Mouse (Mus musculus) duodenum, adult 2 months (tissue): ENCODE data around the gene Usp9y. TPM values are rescaled to one million over a fixed set of nuclear protein-coding genes. Genes with fewer than 3 reads are reported as not detected.

Experiments used
- polyA plus RNA-seq: library from polyadenylated mRNA; depleted of rRNA; stranded (reverse); fragments of >200 nt; gene quantifications from 2 replicates; pipeline ENCODE4 v1.2.3, GENCODE M21; 2012; ENCODE audit warnings: low replicate concordance; rRNA removed

The Usp9y gene
- not detected in 2 replicates for polyA plus RNA-seq

GRCm38 (mm10) chrY:1459682-1460081, at the start of gene Usp9y:
Usp9y (minus strand) TSS chrY:1459782.

GRCm38 (mm10) chrY:1286171-1286795, 173.3 kb downstream of the Usp9y start, which contains the start of gene Ddx3y:
Ddx3y (minus strand) TSS chrY:1286629.

Other genes starting within 250 kb of the Usp9y start
- 0.53 and 0.72 TPM in 2 replicates for gene Uty, start 214.0 kb downstream of the Usp9y start, polyA plus RNA-seq
- 0.18 and 0.20 TPM in 2 replicates for gene Ddx3y, start 173.2 kb downstream of the Usp9y start, polyA plus RNA-seq